Mouse (Mus musculus) urinary bladder, postnatal 36 days (tissue): ENCODE data around the gene Trim38.
A peak's percentile ranks its signal among the peaks of the same experiment; 100 is the strongest.
"Not testable (repeated sequence)": the region's sequence is repeated elsewhere in the genome, so short reads cannot be mapped to it uniquely, and the experiment has no call there.

ENCODE experiments used
- DNase-seq, 2 experiments: peaks; one replicate each; pipeline ENCODE4 v3.0.0; 2022; ENCODE audit warnings: low spot score in 2 of 2, mixed read lengths in 1 of 2

Trim38 gene

DNA sequence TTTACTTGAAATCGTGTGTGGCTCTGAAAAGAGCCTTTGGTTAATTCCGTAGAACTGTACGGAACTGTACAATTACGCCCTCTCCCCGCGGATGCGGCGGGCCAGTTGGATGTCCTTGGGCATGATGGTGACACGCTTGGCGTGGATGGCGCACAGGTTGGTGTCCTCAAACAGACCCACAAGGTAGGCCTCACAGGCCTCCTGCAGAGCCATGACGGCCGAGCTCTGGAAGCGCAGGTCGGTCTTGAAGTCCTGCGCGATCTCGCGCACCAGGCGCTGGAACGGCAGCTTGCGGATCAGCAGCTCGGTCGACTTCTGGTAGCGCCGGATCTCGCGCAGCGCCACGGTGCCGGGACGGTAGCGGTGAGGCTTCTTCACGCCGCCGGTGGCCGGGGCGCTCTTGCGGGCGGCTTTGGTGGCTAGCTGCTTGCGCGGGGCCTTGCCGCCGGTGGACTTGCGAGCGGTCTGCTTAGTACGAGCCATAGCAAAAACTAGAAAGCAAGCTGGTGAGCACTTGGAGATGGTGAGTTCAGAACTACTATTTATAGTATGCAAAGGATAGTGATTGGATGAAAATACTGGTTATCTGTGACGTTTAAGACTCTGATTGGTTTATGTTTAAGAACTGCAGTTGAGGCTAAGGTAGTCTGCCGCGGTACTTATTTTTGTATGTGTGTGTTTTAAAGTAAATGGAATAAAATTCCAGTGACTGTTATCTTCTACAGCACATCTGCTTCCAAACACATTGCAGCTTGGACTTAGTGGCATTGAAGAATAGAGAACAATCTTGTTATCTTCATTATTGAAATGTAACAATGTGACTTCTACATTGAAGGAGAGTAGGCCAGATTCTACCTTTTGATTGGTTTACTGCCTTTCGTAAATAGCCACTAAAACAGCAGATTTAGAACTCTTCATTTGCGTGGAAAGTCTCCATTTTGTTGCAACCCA is 7.6 kb upstream of the Trim38 start, which contains the start of gene Hist1h3a:
Hist1h3a (minus strand) TSS at position 516 of the 951 bp plus-strand sequence.
- not testable (repeated sequence) for DNase-seq

DNA sequence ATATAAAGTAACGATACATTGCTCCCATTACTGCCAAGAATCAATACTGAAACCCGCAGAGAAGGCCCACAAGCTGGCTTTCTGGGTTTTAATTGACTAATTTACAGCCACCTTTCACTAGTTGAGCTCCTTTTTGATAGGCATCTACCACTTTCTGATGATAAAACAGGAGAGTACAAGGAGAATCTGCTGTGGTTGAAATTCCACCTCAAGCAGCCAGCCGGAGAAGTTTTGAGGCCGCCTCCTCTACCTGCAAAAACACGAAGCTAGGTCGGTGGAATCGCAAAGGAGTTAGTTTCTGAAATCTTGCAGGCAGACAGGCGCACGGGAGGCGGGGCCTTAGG is 6.5 kb upstream of the Trim38 start:
- no peak for DNase-seq

DNA sequence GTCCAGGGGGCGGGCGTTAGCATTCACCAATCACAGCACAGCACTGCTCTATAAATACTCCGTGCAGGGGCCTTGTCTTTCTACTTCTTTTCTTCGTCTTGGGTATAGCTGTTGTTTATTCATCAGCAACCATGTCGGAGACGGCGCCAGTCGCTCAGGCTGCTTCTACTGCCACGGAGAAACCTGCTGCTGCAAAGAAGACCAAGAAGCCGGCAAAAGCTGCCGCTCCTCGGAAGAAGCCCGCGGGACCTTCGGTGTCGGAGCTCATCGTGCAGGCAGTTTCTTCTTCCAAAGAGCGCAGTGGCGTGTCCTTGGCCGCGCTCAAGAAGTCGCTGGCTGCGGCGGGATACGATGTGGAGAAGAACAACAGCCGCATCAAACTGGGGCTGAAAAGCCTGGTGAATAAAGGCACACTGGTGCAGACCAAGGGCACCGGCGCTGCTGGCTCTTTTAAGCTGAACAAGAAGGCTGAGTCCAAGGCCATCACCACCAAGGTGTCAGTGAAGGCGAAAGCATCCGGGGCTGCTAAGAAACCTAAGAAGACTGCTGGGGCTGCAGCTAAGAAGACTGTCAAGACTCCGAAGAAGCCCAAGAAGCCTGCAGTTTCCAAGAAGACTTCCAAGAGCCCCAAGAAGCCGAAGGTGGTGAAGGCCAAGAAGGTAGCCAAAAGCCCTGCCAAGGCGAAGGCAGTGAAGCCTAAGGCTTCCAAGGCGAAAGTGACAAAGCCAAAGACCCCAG is 6.0 kb upstream of the Trim38 start, which contains the start of gene Hist1h1a:
Hist1h1a (plus strand) TSS at position 81 of the 738 bp plus-strand sequence.
- DNase-seq: peak; percentile 65 to 81

DNA sequence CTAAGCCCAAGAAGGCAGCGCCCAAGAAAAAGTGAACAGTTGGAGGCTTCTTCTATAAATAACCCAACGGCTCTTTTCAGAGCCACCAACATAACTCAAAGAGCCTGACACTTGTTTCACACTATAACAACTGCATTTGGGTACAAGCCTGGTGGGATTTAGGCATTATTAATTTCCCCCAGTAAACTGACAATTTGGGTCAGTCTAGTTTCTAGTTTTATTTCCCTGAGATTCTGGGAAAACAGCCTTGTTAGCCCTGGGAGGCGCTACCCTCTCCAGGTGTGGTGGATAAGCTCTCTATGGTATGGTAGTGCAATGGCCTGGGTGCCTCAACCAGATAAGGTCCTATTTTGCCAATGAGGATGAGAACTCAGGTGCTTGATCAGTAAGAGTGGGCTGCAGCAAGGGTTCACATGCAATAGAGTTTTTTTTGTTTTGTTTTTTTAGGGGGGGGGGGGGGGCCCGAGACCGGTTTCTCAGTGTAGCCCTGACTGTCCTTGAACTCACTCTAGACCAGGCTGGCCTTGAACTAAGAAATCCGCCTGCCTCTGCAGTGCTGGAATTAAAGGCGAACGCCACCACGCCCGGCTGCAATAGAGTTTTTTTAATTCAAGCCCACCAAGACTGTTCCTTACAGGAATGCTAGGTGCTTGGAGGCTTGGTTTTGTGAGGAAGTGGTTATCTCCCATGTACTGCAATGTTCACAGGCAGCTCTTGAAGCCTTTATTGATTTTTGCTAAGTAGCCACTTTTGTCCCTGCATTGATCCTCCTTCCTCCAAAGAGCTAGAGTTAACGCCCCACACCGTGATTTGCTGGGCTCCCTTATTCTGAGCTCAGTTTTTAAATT is 5.2 kb upstream of the Trim38 start:
- DNase-seq: no peak

DNA sequence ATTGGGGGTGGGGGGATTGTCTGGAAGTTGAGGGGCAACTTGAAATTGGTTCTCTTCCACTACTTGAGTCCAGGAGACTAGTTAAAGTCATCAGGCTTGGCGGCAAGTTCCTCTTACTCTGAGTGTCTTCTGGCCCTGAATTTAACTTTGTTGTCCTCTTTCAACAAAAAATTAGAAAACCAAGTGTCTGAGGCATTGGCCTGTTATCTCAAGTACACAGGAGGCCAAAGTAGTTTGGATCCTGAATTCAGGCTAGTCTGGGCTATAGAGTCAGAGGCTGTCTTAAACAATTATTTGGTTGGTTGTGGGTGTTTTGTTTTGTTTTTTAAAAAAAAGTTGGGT is 4.6 kb upstream of the Trim38 start:
- no peak for DNase-seq

DNA sequence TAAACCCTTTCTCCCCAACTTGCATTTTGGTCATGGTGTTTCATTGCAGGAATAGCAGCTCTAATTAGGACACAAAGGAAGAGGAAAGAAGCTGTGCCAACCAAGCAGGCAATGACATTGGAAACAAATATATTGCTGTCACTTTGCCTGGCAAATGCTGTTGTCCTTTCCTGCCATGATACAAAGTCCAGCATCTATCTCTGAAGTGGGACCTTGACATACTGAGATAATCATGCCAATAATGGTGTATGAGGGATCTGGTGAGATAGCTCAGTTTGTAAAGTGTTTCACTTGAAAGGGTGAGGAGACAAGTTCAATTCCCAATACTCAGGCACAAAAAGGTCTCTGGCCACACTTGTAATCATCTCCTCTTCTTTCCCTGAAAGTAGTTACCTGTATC is 2.9 kb upstream of the Trim38 start:
- no peak for DNase-seq

DNA sequence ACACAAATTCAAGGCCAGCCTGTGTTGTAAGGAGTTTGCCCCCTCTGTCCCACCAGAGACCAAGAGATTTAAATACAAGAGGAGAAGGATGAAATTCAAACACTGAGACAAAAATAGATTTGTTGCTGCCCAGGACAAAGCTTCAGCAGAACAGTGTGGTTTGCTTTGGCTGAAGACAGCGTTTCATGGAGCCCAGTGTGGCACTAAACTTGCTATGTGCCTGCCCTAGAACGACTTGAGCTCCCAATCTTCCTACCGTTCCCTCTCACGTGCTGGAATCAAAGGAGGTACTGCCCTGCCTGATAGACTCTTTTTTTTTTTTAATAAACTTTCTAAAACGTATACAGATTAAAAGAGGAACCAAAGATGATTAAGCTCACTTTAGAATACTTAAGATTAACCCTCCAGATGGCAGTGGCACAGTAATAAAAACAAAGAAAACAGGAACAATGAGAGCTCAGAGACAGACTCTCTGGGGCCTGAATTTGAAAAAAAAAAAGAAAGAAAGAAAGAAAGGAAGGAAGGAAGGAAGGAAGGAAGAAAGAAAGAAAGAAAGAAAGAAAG is 797 bp upstream of the Trim38 start:
- no peak for DNase-seq

DNA sequence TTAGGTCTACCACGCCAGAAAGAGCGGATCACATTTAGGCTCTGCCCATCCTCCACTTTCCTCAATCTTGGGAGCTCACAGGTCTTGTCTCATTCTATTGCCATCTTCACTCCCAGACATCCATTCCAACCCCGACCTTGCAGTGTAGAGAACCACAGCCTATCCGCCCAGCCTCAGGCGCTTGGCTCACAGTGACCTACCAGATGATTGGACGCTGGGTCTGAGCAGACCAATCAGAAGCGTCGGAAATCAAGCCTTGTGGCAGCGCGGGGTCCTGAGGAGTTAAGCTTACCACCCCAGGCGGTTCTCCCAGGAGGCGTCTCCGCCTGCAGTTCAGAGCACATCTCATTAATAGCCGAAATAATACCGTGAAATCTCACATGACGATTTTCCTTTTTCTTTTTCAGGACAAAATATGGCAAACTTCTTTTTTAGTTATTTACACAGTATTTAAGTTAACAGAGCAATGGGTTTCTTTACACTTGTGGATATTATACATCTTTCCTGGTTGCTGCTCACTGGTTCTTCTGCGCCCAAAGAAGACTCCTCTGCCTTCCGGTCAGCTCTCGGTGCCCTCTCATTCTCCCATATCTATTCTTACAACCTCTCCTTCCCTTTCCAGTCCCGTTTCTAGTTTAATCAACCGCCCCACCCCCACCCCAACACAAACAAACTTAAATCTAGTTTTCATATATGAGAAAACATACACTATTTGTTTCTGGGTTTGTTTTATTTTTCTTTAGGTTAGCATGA is 3.0 kb downstream of the Trim38 start:
- DNase-seq: no peak

DNA sequence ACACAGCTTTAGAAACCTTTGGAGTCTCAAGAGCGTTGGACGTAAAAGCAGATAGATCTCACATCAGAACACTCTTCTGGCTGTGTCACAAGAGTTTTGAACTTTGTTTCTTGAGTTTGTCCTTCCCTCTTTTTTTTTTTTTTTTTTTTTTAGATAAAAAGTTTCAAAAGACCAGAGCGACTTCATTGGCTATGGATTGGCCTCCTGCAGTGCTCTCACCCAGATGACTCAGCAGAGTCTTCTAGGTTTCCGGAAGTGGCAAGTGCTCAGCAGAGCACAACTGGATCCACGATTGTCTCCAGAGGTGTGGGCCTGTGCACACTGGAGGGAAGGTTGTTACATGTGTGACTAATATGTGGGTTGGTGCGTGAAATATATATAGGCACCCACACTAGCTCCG is 8.6 kb downstream of the Trim38 start:
- no peak for DNase-seq

DNA sequence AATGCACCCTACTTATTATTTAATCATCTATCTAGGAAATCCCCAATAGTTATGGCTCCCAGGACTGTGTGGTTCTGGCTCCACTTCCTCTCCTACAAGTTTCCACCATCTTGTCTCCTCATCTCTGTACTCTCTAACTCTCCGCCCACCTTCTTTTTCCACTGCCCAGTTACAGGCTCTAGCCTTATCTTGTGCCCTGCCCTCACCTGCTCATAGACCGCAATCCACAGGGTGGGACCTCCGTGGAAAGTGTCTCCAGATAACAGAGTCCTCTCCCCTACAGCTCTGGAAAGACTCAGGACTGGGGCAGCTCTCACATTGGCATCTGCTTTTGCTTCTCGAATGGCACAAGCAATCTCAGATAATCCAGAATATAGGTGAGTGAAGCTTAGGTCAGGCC is 9.3 kb downstream of the Trim38 start:
- DNase-seq: no peak

DNA sequence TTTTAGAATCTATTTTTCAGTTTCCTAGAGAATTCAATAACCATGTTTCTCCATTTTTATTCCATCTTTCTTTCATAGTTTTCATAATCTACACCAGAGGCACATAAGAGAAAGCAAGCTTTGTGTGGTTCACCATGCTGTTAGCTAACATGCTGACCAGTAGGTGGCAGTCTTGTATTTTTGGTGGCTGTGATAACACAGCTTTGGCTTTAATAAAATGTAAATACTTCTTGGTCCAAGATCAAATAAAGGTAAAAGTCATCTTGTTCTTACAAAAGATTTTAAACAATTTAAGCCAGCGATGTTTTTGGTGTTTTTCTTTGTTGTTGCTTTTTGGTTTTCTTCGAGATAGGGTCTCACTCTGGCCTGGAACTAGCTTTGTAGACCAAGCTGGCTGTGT is 22.8 kb downstream of the Trim38 start:
- DNase-seq: peak; percentile 6 to 23

DNA sequence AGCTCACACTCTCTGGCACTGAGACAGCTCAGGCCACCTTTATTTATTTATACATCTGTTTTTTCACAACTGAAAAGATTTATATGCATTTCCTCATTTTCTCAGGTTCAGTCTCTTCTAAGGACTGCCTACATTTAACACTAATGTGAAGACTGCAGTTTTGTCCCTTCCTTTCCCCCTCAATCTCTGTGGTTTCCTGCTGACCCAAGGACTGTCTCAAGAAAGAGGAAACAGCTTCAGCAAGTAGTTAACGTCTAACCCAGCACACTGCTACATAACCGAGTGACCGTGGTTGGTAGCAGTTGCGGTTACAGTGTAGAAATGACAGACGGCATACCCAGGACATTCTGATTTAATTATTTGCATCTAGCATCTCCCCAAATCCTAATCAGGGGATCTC is 29.7 kb downstream of the Trim38 start:
- DNase-seq: no peak

DNA sequence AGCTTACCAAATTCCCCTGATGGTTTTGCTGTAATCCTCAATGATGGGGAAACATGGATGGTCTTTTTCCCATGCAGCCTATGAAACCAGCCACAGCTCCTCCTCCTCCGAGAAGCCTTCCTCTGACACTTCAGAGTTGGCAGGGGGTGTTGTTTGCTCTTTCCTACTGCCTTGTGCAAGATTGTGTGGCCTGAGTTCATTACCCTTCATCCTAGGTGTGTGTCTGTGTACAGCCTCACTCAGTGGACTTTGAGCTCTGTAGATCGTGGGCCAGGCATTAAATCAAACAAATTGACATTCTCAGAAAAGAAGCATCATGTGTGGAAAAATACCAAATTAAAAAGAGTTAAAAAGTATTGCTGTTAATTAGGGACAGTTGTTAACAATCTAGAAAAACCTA is 34.8 kb downstream of the Trim38 start:
- DNase-seq: no peak

DNA sequence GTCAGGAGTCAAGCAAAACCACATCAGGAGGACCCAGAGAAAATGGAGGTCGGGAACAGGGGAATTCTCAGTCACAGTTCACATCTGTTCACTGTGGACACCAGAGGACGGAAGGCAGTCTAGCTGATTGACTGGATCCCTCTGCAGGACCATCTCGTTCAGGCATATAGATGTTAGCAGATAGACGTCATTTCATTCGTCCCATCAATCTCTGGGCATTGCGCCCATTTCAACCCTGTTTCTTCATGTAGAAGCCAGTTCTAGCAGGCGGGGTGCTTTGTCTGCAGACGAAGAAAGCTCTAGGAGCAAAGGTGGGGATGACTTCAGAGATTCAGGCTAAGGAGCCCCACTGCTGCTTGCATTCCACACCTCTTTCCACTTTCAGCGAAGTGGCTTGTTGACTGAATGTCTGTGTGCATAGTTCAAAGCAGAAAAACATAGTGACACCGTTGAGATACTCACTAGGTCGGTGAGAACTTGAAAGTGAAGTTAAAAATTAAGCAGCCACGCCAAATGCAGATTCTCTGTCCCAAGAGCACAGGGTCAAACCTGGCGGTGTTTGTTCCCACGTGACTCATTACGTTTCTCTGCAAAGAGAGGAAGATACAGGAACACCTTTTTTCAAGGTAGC is 36.8 kb downstream of the Trim38 start, which contains the start of gene Slc17a2:
Slc17a2 (plus strand) TSS at position 572 of the 631 bp plus-strand sequence.
- DNase-seq: no peak

DNA sequence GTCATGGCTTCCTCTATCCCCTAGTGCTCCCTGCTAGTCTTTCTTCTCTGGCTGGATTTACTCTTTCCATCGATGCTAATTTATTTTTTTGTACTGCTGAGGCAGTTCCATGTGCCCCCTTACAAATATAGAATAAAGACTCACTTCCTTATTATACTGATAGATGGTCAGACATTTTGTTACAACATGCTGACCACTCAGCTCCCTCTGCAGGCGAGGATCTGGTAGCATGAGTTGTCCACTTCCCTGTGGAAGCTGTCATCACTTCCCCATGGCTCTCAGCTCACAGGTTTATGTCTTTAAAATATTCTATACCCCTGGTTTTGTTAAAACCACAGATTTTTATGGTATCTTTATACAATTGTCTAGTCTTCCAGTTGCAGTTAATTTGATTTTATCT is 46.4 kb downstream of the Trim38 start:
- DNase-seq: no peak

DNA sequence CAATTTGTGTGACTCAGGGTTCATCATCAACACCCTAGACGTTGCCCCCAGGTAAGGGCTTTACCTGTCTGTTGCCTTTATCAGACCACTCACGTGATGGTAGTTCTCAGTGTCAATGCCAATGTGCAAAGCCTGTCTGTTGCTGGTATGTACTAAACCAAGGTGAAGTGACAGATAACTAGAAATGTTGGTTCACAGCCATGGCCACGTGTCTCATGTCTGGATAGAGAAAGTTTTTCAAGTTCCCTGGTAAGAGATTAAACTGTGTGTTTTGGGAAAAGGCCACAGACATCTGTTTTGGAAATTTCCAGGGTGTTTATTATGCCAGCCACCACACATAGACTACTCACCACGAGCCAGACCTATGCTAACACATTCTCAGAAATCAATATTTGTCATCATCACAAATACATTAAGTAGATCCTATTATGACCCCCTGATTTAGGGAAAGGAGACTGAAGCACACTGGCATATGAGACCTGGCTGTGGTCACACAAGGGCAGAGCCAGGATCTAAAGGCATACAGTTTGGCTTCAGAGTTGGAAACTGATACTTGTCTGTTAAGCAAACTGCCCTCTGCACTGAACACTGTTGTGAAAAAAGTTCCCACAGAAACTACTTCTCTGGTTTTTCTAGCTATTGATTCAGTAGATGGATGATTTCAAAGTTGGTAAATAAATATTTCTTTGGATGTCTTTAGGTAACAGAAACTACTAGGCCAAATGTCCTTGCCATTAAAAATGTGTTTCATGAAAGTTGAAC is 50.6 kb downstream of the Trim38 start:
- DNase-seq: no peak

DNA sequence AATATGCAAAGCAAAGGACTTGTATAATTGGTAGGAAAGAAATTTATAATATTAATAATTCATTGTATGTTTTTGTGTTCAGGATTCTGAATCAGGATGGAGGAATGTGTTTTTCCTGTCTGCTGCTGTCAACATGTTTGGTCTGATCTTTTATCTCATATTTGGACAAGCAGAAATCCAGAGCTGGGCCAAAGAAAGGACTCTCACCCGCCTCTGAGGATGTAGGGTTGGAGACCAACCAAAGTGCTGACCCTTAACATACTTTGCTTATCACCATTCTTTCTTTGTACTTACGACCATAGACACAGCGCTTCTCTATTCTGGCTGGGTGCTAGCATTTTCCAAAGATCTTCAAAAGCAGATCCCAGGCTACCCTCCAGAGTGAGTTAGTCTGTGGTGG is 52.5 kb downstream of the Trim38 start:
- DNase-seq: no peak

DNA sequence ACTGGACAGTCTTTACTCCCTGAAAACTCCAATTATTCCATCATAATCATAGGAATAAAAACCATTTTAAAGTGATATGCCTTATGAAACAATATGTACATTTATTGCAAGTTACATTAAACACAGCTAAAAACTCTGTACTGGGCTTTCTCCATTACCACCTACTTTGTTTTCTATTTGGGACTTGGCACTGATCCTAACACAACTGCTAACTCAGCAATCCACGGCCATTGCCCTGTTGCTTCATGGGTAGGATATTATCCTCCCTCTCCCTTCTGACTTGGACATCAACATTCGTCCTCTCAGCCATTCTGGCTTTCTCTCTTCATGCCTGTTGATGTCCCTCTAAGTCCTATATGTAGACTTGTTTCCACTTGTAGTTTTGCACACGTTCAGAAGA is 56.9 kb downstream of the Trim38 start:
- DNase-seq: no peak

DNA sequence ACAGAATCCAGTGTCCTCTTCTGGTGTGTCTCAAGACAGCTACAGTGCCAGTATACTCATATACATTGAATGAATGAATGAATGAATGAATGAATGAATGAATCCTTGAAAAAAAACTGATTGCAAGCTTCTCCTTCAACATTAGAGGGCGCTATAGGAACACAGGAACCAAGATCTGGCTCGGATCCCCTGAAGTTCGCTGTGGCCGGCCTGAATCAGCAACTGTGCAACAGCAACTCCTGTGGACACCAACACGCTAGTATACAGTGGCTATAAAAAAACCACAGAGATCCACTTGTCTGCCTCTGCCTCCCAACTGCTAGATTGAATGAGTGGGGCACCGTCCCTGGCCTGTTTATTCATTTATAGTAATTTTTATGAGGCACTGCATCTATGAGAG is 63.3 kb downstream of the Trim38 start:
- DNase-seq: peak; percentile 3 to 20

DNA sequence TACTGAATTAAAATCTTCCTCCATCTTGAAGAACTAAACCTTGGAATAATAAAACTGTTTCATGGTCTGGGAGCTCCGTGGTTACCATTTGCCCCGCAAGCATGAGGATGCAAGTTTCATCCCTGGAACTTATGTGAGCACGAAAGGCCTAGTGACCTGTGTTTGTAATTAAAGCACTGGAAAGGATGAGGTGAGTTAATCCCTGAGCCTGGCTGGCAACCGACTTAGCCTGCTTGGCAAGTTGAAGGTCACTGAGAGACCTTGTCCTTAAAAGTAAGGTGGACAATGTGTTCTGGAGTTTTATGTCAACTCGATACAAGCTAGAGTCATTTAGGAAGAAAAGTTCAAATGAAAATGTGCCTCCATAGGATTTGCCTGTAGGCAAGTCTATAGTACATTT is 65.1 kb downstream of the Trim38 start:
- no peak for DNase-seq
